Mouse (Mus musculus): Measurements from ENCODE around the gene Cacna2d3.

DNA sequence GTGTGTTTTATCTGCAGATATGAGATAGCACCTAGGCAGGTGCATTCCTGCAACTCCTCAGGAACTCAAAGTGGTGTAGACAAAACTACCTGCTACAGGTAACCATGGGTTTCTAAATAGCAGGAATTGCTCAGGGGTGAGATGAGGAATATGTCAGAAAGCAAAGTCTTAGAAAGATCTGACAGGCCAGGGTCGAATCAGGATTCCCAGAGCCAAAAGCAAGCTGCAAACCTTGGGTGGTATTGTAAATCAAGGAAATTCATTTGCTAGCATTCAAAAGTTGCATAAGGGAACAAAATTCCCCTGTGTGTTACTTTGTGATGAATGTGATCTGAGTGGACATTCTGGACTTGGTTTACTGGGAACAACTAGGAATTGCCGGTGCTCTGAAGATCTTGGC lies 291.9 kb downstream of the Cacna2d3 start:
- no peak for TF ChIP-seq CTCF (IDR thresholded peaks at IDR 0.05; ENCODE audit: low read depth)
- TF ChIP-seq EP300 (IDR thresholded peaks at IDR 0.05; ENCODE audit: low read depth) = no peak

Measured in liver, embryonic 14.5 days (tissue).